Mouse (Mus musculus): Measurements from ENCODE around the gene Olfr1293-ps.

The Olfr1293-ps gene

DNA sequence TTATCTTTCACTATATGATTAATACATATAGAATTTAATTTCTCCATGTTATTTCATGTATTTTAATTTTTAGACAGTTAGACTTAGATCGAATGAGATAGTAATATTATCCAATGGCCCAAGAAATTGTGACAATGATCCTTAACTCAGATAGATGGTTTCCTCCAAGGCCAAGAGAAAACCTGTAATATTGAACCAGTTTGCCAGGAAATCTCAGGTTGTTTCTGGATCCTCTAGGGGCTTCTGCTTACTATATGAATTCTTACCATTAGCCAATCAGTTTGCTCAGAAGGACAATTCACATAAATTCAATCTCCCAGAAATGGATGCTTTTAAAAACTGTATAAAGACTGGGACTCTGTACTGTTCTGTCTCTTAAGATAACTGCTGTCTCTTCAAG lies at the start of gene Olfr1293-ps:
Gene Olfr1293-ps (plus strand): TSS at position 301 of the 400 bp plus-strand sequence.
- no peak for DNase-seq (ENCODE audit: low read depth, low spot score)

DNA sequence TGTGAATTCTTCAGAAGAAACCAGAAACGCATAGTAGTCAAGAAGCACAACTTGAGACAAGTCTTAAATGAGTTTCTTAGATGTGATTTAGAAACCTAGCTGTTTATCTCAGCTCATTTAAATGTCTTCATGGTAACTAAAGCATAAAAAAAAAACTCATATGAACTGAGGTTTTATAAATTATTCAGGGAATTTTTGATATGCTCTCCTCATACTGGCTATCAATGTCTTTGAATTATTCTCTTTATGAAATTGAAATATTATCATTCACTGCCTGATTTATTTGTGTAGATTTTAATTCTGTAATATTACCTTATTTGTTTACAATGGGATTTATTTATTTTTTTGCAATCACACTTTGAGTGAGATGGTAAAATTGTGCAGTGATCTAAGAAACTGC lies 44.5 kb upstream of the Olfr1293-ps start, which contains the start of gene Olfr1289:
Gene Olfr1289 (plus strand): TSS at position 301 of the 400 bp plus-strand sequence.
- DNase-seq (ENCODE audit: low read depth, low spot score): no peak

DNA sequence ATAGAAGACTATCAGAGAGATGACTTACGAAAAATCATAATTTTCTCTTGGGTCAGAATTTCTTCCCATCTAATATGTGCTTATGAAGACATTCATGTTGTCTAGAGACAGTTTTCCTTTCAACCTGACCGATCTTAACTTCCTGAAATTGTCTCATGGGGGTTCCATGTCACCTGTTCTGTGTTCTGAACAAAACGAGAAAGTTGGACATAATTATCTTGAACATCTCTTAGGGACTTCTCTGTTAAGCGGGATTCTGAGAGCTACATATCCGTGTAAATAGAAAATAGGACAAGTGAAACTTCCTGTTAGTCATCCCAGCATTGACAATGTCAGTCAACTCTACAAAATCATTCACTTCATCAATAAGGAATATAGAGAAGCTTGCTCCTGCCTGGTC lies 31.3 kb upstream of the Olfr1293-ps start, which contains the start of gene Olfr1290:
Gene Olfr1290 (minus strand): TSS at position 101 of the 400 bp plus-strand sequence.
- DNase-seq (ENCODE audit: low read depth, low spot score): no peak

- no peak for DNase-seq (ENCODE audit: low read depth, low spot score)
These were observed 28.1 kb upstream of the Olfr1293-ps start, which contains the start of gene Olfr1291-ps1 for GRCm38 (mm10) chr2:111496880-111497279. Gene Olfr1291-ps1, plus strand, starts transcription at chr2:111497180.

- no peak for DNase-seq (ENCODE audit: low read depth, low spot score)
These were observed 7.6 kb upstream of the Olfr1293-ps start for GRCm38 (mm10) chr2:111517451-111517850.

DNA sequence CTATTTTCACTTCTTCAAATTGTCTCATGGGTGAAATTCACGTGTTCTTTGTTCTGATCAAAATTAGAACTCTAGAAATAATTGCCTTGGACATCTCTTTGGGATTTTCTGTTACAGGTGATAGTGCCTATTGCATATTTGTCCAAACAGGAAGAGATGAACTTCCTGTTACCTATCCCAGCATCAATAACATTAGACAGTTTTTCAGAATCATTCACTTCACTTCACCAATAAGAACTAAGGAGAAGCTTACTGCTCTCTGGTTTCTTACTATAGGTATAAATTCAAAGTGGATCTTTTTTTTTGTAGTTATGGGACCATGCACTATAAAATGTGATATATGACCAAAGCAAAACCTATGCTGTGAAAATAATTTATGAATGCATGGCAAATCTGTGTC lies 15.2 kb downstream of the Olfr1293-ps start, which contains the start of gene Olfr1294:
Gene Olfr1294 (minus strand): TSS at position 101 of the 400 bp plus-strand sequence.
- DNase-seq (ENCODE audit: low read depth, low spot score): no peak

- no peak for DNase-seq (ENCODE audit: low read depth, low spot score)
These were observed 44.6 kb downstream of the Olfr1293-ps start, which contains the start of gene Olfr1295 for GRCm38 (mm10) chr2:111569581-111569980. Gene Olfr1295, minus strand, starts transcription at chr2:111569681.

Data from retina, adult 2 months (tissue).